Mouse (Mus musculus) spleen, adult 2 months (tissue): ENCODE results near the gene Slc4a1. TPM values are rescaled to one million over a fixed set of nuclear protein-coding genes. Genes with fewer than 3 reads are reported as not detected.

ENCODE experiments used
- DNase-seq, 2 experiments: peaks; one replicate each; pipeline versions ENCODE4 v3.0.0 to v3.0.0-alpha.2; 2012 to 2021; ENCODE audit warnings: low spot score in 2 of 2, low read depth in 1 of 2
- H3K27ac ChIP-seq: fragments of 200-500 bp; 2 replicates; pipeline ENCODE4 v1.5.1; 2012; ENCODE audit warnings: low read length, inconsistent platforms; ENCODE audit not compliant: insufficient read depth
- H3K27me3 ChIP-seq: fragments of 200-500 bp; 2 replicates; pipeline ENCODE4 v1.6.1; 2012; ENCODE audit warnings: mild to moderate bottlenecking, moderate library complexity, low read length, inconsistent platforms; ENCODE audit not compliant: control insufficient read depth, insufficient read depth
- H3K36me3 ChIP-seq: fragments of 200-500 bp; 2 replicates; pipeline ENCODE4 v1.6.1; 2012; ENCODE audit warnings: mild to moderate bottlenecking, low read length, inconsistent platforms; ENCODE audit not compliant: control insufficient read depth, insufficient read depth
- H3K4me1 ChIP-seq: fragments of 200-500 bp; 2 replicates; pipeline ENCODE4 v1.6.1; 2011; ENCODE audit warnings: inconsistent platforms; ENCODE audit not compliant: control insufficient read depth, insufficient read depth, insufficient read length
- H3K4me3 ChIP-seq: fragments of 200-500 bp; 2 replicates; pipeline ENCODE4 v1.5.1; 2011; ENCODE audit warnings: mild to moderate bottlenecking, inconsistent platforms; ENCODE audit not compliant: insufficient read depth, insufficient read length; ENCODE audit errors: extremely low read depth
- CTCF ChIP-seq: fragments of 200-500 bp; IDR thresholded peaks from 2 replicates; pipeline ENCODE4 v1.5.1; 2011; ENCODE audit warnings: mild to moderate bottlenecking, inconsistent platforms; ENCODE audit not compliant: insufficient read depth, insufficient read length, insufficient replicate concordance; ENCODE audit errors: extremely low read depth
- POLR2A ChIP-seq: fragments of 200-500 bp; IDR thresholded peaks from 2 replicates; pipeline ENCODE4 v1.6.1; 2011; ENCODE audit warnings: low read depth, low read length, inconsistent platforms
- WGBS: fragments of 180-500 bp; shearing (Covaris S2); methylation state at CpG from one replicate; pipeline ENCODE4 v1.1.7; 2018; 5-methylcytosine and 5-hydroxymethylcytosine counted together
- polyA plus RNA-seq: library from polyadenylated mRNA; depleted of rRNA; stranded (reverse); fragments of >200 nt; gene quantifications from 2 replicates; pipeline ENCODE4 v1.2.3, GENCODE M21; 2012

Gene Slc4a1
- polyA plus RNA-seq, 1 experiment = 381 TPM

- H3K27ac ChIP-seq = no peak overlapping the region
- WGBS = 93% methylated on average over 4 of the region's 4 CpGs
- peaks cover 38% of the 10 kb centered on the region for H3K36me3 ChIP-seq
- DNase-seq = no peak
- no peaks in the 10 kb centered on the region for H3K27me3 ChIP-seq
- H3K4me3 ChIP-seq = no peak overlapping the region
- peaks cover 26% of the 10 kb centered on the region; the same call in 1 of the 2 replicates for H3K4me1 ChIP-seq
- TF ChIP-seq CTCF (no peak), POLR2A (no peak)
These were observed 54.0 kb downstream of the Slc4a1 start for GRCm38 (mm10) chr11:102311966-102312365.

DNA sequence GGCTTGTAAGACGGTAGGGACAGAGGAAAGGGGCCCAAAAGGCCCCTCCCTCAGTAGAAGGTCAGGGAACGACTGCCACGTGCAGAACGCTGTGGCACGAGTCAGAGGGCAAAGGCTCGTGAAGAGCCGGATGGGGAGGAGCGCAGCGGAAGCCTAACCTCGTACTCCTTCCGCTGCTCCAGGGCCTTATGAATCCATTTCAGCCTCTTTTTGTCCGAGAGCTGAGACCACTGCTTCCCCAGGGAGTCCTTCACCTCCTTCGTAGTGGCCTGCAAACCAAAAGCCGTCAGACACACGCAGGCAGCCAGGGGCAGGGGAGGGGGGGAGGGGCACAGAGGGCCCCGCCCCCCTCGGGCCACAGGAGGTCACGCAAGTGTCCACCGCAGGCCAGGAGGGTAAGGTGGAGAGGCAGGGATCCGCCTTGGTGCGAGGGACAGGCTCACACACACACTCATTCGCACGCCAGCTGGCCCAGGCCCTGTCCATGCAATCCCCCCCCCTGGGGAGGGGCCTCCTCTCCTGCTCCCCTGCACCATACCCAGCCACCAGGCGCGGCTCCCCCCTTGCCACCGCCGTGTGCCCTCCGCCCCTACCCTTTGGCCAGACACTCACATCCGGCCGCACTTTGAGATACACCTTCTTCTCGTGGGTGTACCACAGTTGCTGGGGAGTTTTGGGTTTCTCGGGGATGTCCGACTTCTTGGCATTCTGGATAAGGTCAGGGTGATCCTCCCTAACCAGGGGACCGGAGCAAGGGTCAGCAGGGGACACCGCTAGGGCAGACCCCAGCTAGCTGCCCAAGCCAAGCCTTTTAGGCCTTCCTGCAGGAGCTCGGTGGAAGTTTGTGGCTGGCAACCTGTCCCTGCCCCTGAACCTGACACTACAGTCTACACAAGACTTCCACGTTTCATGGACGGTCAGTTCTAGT lies 55.0 kb downstream of the Slc4a1 start:
- Histone ChIP-seq H3K27me3 (no peaks in the 10 kb centered on the region), H3K4me1 (peaks cover 22% of the 10 kb centered on the region; the same call in 1 of the 2 replicates), H3K36me3 (peaks cover 46% of the 10 kb centered on the region), H3K4me3 (no peak overlapping the region), H3K27ac (no peak overlapping the region)
- no peak for DNase-seq
- TF ChIP-seq CTCF (no peak), POLR2A (no peak)
- WGBS = 85% methylated on average over 33 of the region's 38 CpGs

GRCm38 (mm10) chr11:102309821-102310617 lies 56.0 kb downstream of the Slc4a1 start:
- H3K36me3 ChIP-seq = peaks cover 46% of the 10 kb centered on the region
- peaks cover 17% of the 10 kb centered on the region; the same call in 1 of the 2 replicates for H3K4me1 ChIP-seq
- no peak for DNase-seq
- TF ChIP-seq POLR2A = no peak; the same call in 1 of the 2 replicates
- TF ChIP-seq CTCF = no peak
- no peaks in the 10 kb centered on the region for H3K27me3 ChIP-seq
- peak overlapping the region; percentile 55; the same call in 1 of the 2 replicates for H3K4me3 ChIP-seq
- H3K27ac ChIP-seq = no peak overlapping the region; the same call in 1 of the 2 replicates
- 86% methylated on average over 22 of the region's 22 CpGs for WGBS

GRCm38 (mm10) chr11:102308979-102309378 lies 57.0 kb downstream of the Slc4a1 start:
- TF ChIP-seq CTCF (peak; percentile 94), POLR2A (no peak)
- 1% methylated on average over 27 of the region's 27 CpGs for WGBS
- Histone ChIP-seq H3K27ac (peak overlapping the region; percentile 76), H3K27me3 (no peaks in the 10 kb centered on the region), H3K4me1 (peaks cover 17% of the 10 kb centered on the region; the same call in 1 of the 2 replicates), H3K36me3 (peaks cover 40% of the 10 kb centered on the region), H3K4me3 (peak overlapping the region; percentile 55; the same call in 1 of the 2 replicates)
- peak; percentile 88 to 94 for DNase-seq

DNA sequence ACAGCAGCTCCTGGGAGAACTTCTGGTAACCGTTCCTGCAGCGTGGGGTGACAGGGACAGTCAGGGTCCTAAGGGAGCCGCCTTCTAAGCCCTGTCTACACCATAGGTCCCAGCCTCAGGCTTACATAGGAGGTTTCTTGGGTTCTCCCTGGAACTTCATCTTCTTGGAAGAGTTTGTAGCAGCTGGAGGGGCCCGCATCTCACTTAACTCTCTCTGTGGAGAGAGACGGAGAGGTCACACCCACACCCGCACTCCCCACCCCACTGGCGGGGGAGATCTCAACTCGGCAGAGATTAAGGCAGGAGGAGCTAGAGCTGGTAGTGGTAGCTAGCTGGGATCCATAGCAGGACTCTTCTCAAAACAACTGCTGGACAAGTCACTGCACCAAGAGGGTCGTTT lies 57.9 kb downstream of the Slc4a1 start:
- Histone ChIP-seq H3K27ac (no peak overlapping the region), H3K36me3 (peaks cover 31% of the 10 kb centered on the region), H3K27me3 (no peaks in the 10 kb centered on the region), H3K4me3 (no peak overlapping the region), H3K4me1 (peaks cover 17% of the 10 kb centered on the region; the same call in 1 of the 2 replicates)
- TF ChIP-seq POLR2A = no peak
- no peak for TF ChIP-seq CTCF
- no peak for DNase-seq
- WGBS = 88% methylated on average over 9 of the region's 9 CpGs

DNA sequence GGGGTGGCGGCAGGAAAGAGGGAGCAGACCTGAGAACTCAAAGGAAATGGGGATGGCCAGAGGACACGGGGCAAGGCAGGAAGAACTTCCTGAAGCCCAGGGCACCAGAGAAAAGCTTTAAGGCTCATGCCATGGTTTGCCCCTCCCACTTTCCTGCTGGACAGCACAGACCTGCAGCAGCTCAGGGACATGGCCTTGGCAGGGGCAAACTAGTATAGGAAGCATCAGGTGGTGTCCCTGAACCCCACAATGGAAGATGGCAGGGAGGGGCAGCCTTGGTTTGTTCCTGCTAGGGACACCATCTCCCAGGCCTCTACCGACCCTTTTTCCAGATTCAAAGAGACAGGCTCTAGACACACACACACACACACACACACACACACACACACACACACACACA lies 60.6 kb downstream of the Slc4a1 start:
- no peak for TF ChIP-seq CTCF
- Histone ChIP-seq H3K27ac (no peak overlapping the region), H3K36me3 (peaks cover 22% of the 10 kb centered on the region), H3K27me3 (no peaks in the 10 kb centered on the region), H3K4me1 (peaks cover 13% of the 10 kb centered on the region; the same call in 1 of the 2 replicates), H3K4me3 (no peak overlapping the region)
- WGBS = 67% methylated on average over 3 of the region's 3 CpGs
- DNase-seq = no peak

GRCm38 (mm10) chr11:102304141-102304540 lies 61.9 kb downstream of the Slc4a1 start:
- Histone ChIP-seq H3K4me3 (no peak overlapping the region), H3K36me3 (peaks cover 20% of the 10 kb centered on the region), H3K27me3 (no peaks in the 10 kb centered on the region), H3K27ac (no peak overlapping the region), H3K4me1 (peaks cover 3% of the 10 kb centered on the region; the same call in 1 of the 2 replicates)
- 86% methylated on average over 2 of the region's 2 CpGs for WGBS
- no peak for DNase-seq
- TF ChIP-seq CTCF (no peak), POLR2A (no peak)
